In genomic region chr5:140662741-140663592, GRCm38 (mm10) we compare ENCODE assay signal across 8 mouse cellular contexts. TPM values are rescaled to one million over a fixed set of nuclear protein-coding genes. Genes with fewer than 3 reads are reported as not detected.
A peak's percentile ranks its signal among the peaks of the same experiment; 100 is the strongest.
DNase-seq lines count a peak whose midpoint lies in the region; ATAC-seq and TF ChIP-seq lines count a peak whose summit lies in the region.

No protein-coding gene starts in this region.

- TF ChIP-seq CTCF in gastrocnemius, adult 2 months (IDR thresholded peaks at IDR 0.05) = no peak

- H3K4me3 ChIP-seq in midbrain, embryonic 13.5 days (replicated peaks) = no peak overlapping the region
- H3K4me3 ChIP-seq in midbrain, embryonic 10.5 days = no peak overlapping the region
- H3K4me3 ChIP-seq in forebrain, embryonic 13.5 days = no peak overlapping the region
- H3K4me3 ChIP-seq in gastrocnemius, adult 2 months = no peak overlapping the region

- H3K4me1 ChIP-seq in midbrain, embryonic 13.5 days (replicated peaks) = peaks cover 40% of the 10 kb centered on the region
- H3K4me1 ChIP-seq in midbrain, embryonic 10.5 days = peaks cover 15% of the 10 kb centered on the region
- H3K4me1 ChIP-seq in forebrain, embryonic 13.5 days = peaks cover 67% of the 10 kb centered on the region

- ATAC-seq in midbrain, embryonic 13.5 days = no peak
- no peak for ATAC-seq in forebrain, embryonic 13.5 days

- intact Hi-C loops in gastrocnemius, adult 2 months (cut with DNase I) = loop anchor here (5.0 kb wide), 1 partner anchor 36 kb away; no protein-coding TSS in a partner anchor
- intact Hi-C loops in gastrocnemius, postnatal 14 days (cut with DNase I; ENCODE audit: low total_unique reads) = loop anchor here (5.0 kb wide), 2 partner anchors 41 to 126 kb away; no protein-coding TSS in a partner anchor

- H3K27me3 ChIP-seq in midbrain, embryonic 13.5 days = no peaks in the 10 kb centered on the region
- no peaks in the 10 kb centered on the region for H3K27me3 ChIP-seq in midbrain, embryonic 10.5 days (ENCODE audit: low read depth, poor library complexity, severe bottlenecking)
- no peaks in the 10 kb centered on the region for H3K27me3 ChIP-seq in forebrain, embryonic 13.5 days

- H3K4me2 ChIP-seq in midbrain, embryonic 13.5 days (replicated peaks) = no peak overlapping the region
- no peak overlapping the region for H3K4me2 ChIP-seq in forebrain, embryonic 13.5 days

- H3K9ac ChIP-seq in midbrain, embryonic 13.5 days (replicated peaks) = 0 out of 2 replicates have a peak overlapping the region, but pooled peaks have one; percentile 28
- H3K9ac ChIP-seq in forebrain, embryonic 13.5 days = peak overlapping the region; percentile 27; the same call in 1 of the 2 replicates

- 73% methylated on average over 17 of the region's 17 CpGs for WGBS in midbrain, embryonic 13.5 days
- 76% methylated on average over 17 of the region's 17 CpGs for WGBS in midbrain, embryonic 10.5 days
- WGBS in forebrain, embryonic 13.5 days = 68% methylated on average over 17 of the region's 17 CpGs

- H3K36me3 ChIP-seq in midbrain, embryonic 13.5 days = peaks cover 22% of the 10 kb centered on the region
- H3K36me3 ChIP-seq in midbrain, embryonic 10.5 days = peaks cover 18% of the 10 kb centered on the region
- peaks cover 16% of the 10 kb centered on the region for H3K36me3 ChIP-seq in forebrain, embryonic 13.5 days (ENCODE audit: poor library complexity, severe bottlenecking)

- 0 out of 2 replicates have a peak overlapping the region, but pooled peaks have one; percentile 7 for H3K27ac ChIP-seq in midbrain, embryonic 13.5 days
- no peak overlapping the region for H3K27ac ChIP-seq in midbrain, embryonic 10.5 days (replicated peaks)
- H3K27ac ChIP-seq in forebrain, embryonic 13.5 days = peak overlapping the region; percentile 94
- no peak overlapping the region for H3K27ac ChIP-seq in gastrocnemius, adult 2 months

- no peaks in the 10 kb centered on the region for H3K9me3 ChIP-seq in midbrain, embryonic 13.5 days
- H3K9me3 ChIP-seq in midbrain, embryonic 10.5 days (replicated peaks) = no peaks in the 10 kb centered on the region
- no peaks in the 10 kb centered on the region for H3K9me3 ChIP-seq in forebrain, embryonic 13.5 days (replicated peaks)

- DNase-seq in cerebellum, postnatal 25 days = peak; percentile 33 to 43
- DNase-seq in cerebellum, postnatal 36 days = no peak
- DNase-seq in midbrain, embryonic 10.5 days (ENCODE audit: low spot score) = no peak
- peak; percentile 59 for DNase-seq in naive thymus-derived CD4-positive, alpha-beta T cell, adult 2 months (ENCODE audit: low read depth)
- DNase-seq in gastrocnemius, adult 2 months = no peak
- no peak for DNase-seq in gastrocnemius, postnatal 14 days

RNA-seq across cellular contexts. Expression of gene Ttyh3, which starts 14.1 kb away (rescaled TPM):
- polyA plus RNA-seq in midbrain, embryonic 13.5 days (2015; fragmentation: Nextera tagmentation; extraction: Ambion mirVana) = 53.6 and 76.6 TPM in 2 replicates
- 28.6 and 36.2 TPM in 2 replicates for polyA plus RNA-seq in midbrain, embryonic 10.5 days (2016; fragmentation: Nextera tagmentation; extraction: Ambion mirVana)
- 59.3 and 63.4 TPM in 2 replicates for polyA plus RNA-seq in forebrain, embryonic 13.5 days (2015; fragmentation: Nextera tagmentation; extraction: Ambion mirVana)
- total RNA-seq in gastrocnemius, adult 2 months (2021) = 1 to 10 TPM; 4.0 to 4.4 TPM
- total RNA-seq in gastrocnemius, postnatal 14 days (2021) = 10 to 100 TPM; 16.9 to 22.5 TPM

RNA-seq across cellular contexts. Expression of gene Iqce, which starts 39.2 kb away (rescaled TPM):
- polyA plus RNA-seq in midbrain, embryonic 13.5 days (2015; fragmentation: Nextera tagmentation; extraction: Ambion mirVana) = 24.4 and 26.0 TPM in 2 replicates
- polyA plus RNA-seq in midbrain, embryonic 10.5 days (2016; fragmentation: Nextera tagmentation; extraction: Ambion mirVana) = 23.6 and 27.6 TPM in 2 replicates
- polyA plus RNA-seq in forebrain, embryonic 13.5 days (2015; fragmentation: Nextera tagmentation; extraction: Ambion mirVana) = 20.1 and 27.6 TPM in 2 replicates
- 1 to 10 TPM; 2.2 to 3.3 TPM for total RNA-seq in gastrocnemius, adult 2 months (2021)
- 1 to 10 TPM; 4.4 to 5.1 TPM for total RNA-seq in gastrocnemius, postnatal 14 days (2021)

RNA-seq across cellular contexts. Expression of gene Brat1, which starts 41.8 kb away (rescaled TPM):
- 20.7 and 22.4 TPM in 2 replicates for polyA plus RNA-seq in midbrain, embryonic 13.5 days (2015; fragmentation: Nextera tagmentation; extraction: Ambion mirVana)
- polyA plus RNA-seq in midbrain, embryonic 10.5 days (2016; fragmentation: Nextera tagmentation; extraction: Ambion mirVana) = 22.3 and 24.8 TPM in 2 replicates
- polyA plus RNA-seq in forebrain, embryonic 13.5 days (2015; fragmentation: Nextera tagmentation; extraction: Ambion mirVana) = 21.2 and 25.1 TPM in 2 replicates
- 1 to 10 TPM; 4.9 to 5.5 TPM for total RNA-seq in gastrocnemius, adult 2 months (2021)
- total RNA-seq in gastrocnemius, postnatal 14 days (2021) = 1 to 10 TPM; 6.7 TPM

RNA-seq across cellular contexts. Expression of gene Lfng, which starts 55.8 kb away (rescaled TPM):
- polyA plus RNA-seq in midbrain, embryonic 13.5 days (2015; fragmentation: Nextera tagmentation; extraction: Ambion mirVana) = 25.0 and 25.7 TPM in 2 replicates
- polyA plus RNA-seq in midbrain, embryonic 10.5 days (2016; fragmentation: Nextera tagmentation; extraction: Ambion mirVana) = 43.7 and 50.8 TPM in 2 replicates
- 28.8 and 31.8 TPM in 2 replicates for polyA plus RNA-seq in forebrain, embryonic 13.5 days (2015; fragmentation: Nextera tagmentation; extraction: Ambion mirVana)
- total RNA-seq in gastrocnemius, adult 2 months (2021) = 1 to 10 TPM; 3.2 to 6.1 TPM
- 1 to 10 TPM; 5.6 to 9.8 TPM for total RNA-seq in gastrocnemius, postnatal 14 days (2021)

Comparison
In these comparisons a context has a peak if more than half of its experiments do, and no peak if none do; other contexts are left out.
1. DNase-seq: peak in cerebellum, postnatal 25 days (2 of 2) and naive thymus-derived CD4-positive, alpha-beta T cell, adult 2 months (single experiment); none in cerebellum, postnatal 36 days (0 of 2), midbrain, embryonic 10.5 days (single experiment), gastrocnemius, adult 2 months (single experiment) and gastrocnemius, postnatal 14 days (single experiment).
2. H3K27ac ChIP-seq: peak in midbrain, embryonic 13.5 days (single experiment) and forebrain, embryonic 13.5 days (single experiment); none in midbrain, embryonic 10.5 days (single experiment) and gastrocnemius, adult 2 months (single experiment).